Mouse (Mus musculus) brain, embryonic 14.5 days (tissue): ENCODE results near the gene Taf5l.

Source experiments
- CTCF ChIP-seq: fragments of 200-500 bp; IDR thresholded peaks from 2 replicates; pipeline ENCODE4 v1.5.1; 2012; ENCODE audit warnings: inconsistent platforms, mild to moderate bottlenecking, moderate library complexity, borderline replicate concordance; ENCODE audit not compliant: insufficient read depth, insufficient read length; ENCODE audit errors: extremely low read depth
- POLR2A ChIP-seq: fragments of 200-500 bp; IDR thresholded peaks from 2 replicates; pipeline ENCODE4 v1.6.1; 2012; ENCODE audit warnings: mild to moderate bottlenecking, inconsistent platforms, borderline replicate concordance; ENCODE audit not compliant: poor library complexity, insufficient read depth, insufficient read length, severe bottlenecking; ENCODE audit errors: extremely low read depth

DNA sequence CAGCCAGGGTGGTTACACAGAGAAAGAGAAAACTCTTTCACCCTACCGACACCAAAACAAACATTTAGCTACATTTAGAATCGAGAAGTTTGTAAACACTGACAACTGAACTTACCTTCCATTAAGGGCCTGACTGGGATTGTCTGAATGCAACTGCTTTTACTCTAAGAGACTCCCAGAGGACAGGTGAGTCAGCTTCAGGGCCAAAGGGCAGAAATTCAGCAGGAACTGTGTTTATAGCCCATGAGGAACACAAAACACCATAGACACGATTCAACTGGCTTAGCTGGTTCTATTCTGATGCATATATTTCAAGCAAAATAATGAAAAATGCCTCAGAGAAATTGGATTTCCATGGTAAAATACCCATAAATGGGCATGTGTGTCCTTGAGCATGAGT, 6.4 kb downstream of the Taf5l start:
- TF ChIP-seq CTCF (no peak), POLR2A (no peak)
